Mouse (Mus musculus) liver, postnatal 0 days (tissue): ENCODE data around the gene Wdr83os. TPM values are rescaled to one million over a fixed set of nuclear protein-coding genes. Genes with fewer than 3 reads are reported as not detected.

Experiments used
- ATAC-seq: fragments of 200-750 bp; cut with Nextera tagmentation; 2 replicates; pipeline ENCODE4 v1.8.0; 2017; ENCODE audit warnings: mild to moderate bottlenecking, moderate library complexity
- DNase-seq: peaks from one replicate; pipeline ENCODE4 v3.0.0-alpha.2; 2016
- H3K27ac ChIP-seq: fragments of 300-500 bp; sonication (generic); 2 replicates; pipeline ENCODE4 v1.5.1; 2014; ENCODE audit warnings: antibody characterized with exemption, moderate library complexity, mild to moderate bottlenecking, low read depth
- H3K27me3 ChIP-seq: fragments of 300-500 bp; sonication (generic); 2 replicates; pipeline ENCODE4 v1.6.1; 2014; ENCODE audit warnings: low read length, control low read depth, mixed read lengths; ENCODE audit not compliant: insufficient read depth
- H3K36me3 ChIP-seq: fragments of 300-500 bp; sonication (generic); replicated peaks from 2 replicates; pipeline ENCODE4 v1.6.1; 2014; ENCODE audit warnings: mild to moderate bottlenecking, control low read depth, low read length, moderate library complexity, mixed read lengths; ENCODE audit not compliant: insufficient read depth
- H3K4me1 ChIP-seq: fragments of 300-500 bp; sonication (generic); 2 replicates; pipeline ENCODE4 v1.6.1; 2014; ENCODE audit warnings: antibody characterized with exemption, mild to moderate bottlenecking, control low read depth; ENCODE audit not compliant: insufficient read depth
- H3K4me2 ChIP-seq: fragments of 300-500 bp; sonication (generic); 2 replicates; pipeline ENCODE4 v1.6.1; 2014; ENCODE audit warnings: low read depth, mild to moderate bottlenecking, low read length, moderate library complexity, mixed read lengths
- H3K4me3 ChIP-seq: fragments of 300-500 bp; sonication (generic); 2 replicates; pipeline ENCODE4 v1.5.1; 2014; ENCODE audit warnings: low read depth, low read length
- H3K9ac ChIP-seq: fragments of 300-500 bp; sonication (generic); replicated peaks from 2 replicates; pipeline ENCODE4 v1.6.1; 2014; ENCODE audit warnings: mild to moderate bottlenecking, moderate library complexity
- H3K9me3 ChIP-seq: fragments of 300-500 bp; sonication (generic); 2 replicates; pipeline ENCODE4 v1.6.1; 2016; ENCODE audit warnings: mild to moderate bottlenecking, control low read depth, low read length, mixed read lengths
- CTCF ChIP-seq: sonication (generic); IDR thresholded peaks from 2 replicates; pipeline ENCODE4 v1.5.1; 2016; ENCODE audit warnings: antibody characterized with exemption, low read depth
- EP300 ChIP-seq: IDR thresholded peaks from 2 replicates; pipeline ENCODE4 v1.6.1; 2016; ENCODE audit warnings: antibody characterized with exemption, low read depth, mild to moderate bottlenecking
- WGBS: fragments of 180-500 bp; shearing (Covaris S2); extraction: QIAGEN DNeasy Blood & Tissue Kit; methylation state at CpG from one replicate; pipeline ENCODE4 v1.1.7; 2014; ENCODE audit not compliant: insufficient replicate concordance; 5-methylcytosine and 5-hydroxymethylcytosine counted together
- polyA plus RNA-seq: library from polyadenylated mRNA; unstranded; fragments of >200 nt; fragmentation: Nextera tagmentation; extraction: Ambion mirVana; gene quantifications from 2 replicates; pipeline ENCODE4 v1.2.1, GENCODE M21; 2015

Gene Wdr83os
- polyA plus RNA-seq, 1 experiment from 2014 or later = 63.5 TPM

GRCm38 (mm10) chr8:85071514-85072281, 8.8 kb upstream of the Wdr83os start, which contains the start of gene Dhps:
Dhps (plus strand) TSS chr8:85071757.
- Histone ChIP-seq H3K9me3 (no peaks in the 10 kb centered on the region), H3K36me3 (peaks cover 30% of the 10 kb centered on the region), H3K4me1 (peaks cover 16% of the 10 kb centered on the region), H3K9ac (peak within 1 kb of the TSS; percentile 91), H3K4me2 (peak within 1 kb of the TSS; percentile 78), H3K27me3 (no peaks in the 10 kb centered on the region), H3K4me3 (peak within 1 kb of the TSS; percentile 94), H3K27ac (peak within 1 kb of the TSS; percentile 98)
- TF ChIP-seq CTCF (no peak), EP300 (no peak)
- peak; percentile 91 for ATAC-seq
- peak; percentile 92 for DNase-seq
- 0% methylated on average over 68 of the region's 68 CpGs for WGBS

DNA sequence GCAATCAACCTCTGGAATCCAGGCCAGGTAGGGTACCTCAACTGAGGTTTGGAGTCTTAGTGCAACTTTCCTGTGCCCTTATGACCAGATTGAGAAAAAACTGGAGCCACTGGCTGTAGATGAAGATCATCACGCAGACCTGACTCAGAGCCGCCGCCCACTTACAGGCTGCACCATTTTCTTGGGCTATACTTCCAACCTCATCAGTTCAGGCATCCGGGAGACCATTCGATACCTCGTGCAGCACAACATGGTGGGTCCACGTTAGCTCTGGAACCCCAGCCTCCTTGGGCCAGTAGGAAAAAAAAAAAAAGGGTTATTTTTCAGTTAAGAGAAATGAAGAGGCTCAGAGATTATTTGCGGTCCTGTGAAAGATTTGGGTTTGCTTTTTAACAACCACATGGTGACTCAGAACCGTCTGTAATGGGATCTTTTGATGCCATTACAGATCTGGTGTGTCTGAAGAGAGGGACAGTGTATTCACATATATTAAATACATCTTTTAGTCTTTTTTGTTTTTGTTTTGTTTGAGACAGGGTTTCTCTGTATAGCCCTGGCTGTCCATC, 8.1 kb upstream of the Wdr83os start:
- DNase-seq = no peak
- peak overlapping the region; percentile 94 for H3K4me3 ChIP-seq
- WGBS = 35% methylated on average over 9 of the region's 9 CpGs
- peak overlapping the region; percentile 98 for H3K27ac ChIP-seq
- H3K36me3 ChIP-seq = peaks cover 30% of the 10 kb centered on the region
- H3K27me3 ChIP-seq = no peaks in the 10 kb centered on the region
- H3K4me2 ChIP-seq = peak overlapping the region; percentile 78
- ATAC-seq = no peak
- H3K9ac ChIP-seq = peak overlapping the region; percentile 91
- H3K4me1 ChIP-seq = peaks cover 16% of the 10 kb centered on the region
- no peaks in the 10 kb centered on the region for H3K9me3 ChIP-seq
- TF ChIP-seq CTCF (no peak), EP300 (no peak)

DNA sequence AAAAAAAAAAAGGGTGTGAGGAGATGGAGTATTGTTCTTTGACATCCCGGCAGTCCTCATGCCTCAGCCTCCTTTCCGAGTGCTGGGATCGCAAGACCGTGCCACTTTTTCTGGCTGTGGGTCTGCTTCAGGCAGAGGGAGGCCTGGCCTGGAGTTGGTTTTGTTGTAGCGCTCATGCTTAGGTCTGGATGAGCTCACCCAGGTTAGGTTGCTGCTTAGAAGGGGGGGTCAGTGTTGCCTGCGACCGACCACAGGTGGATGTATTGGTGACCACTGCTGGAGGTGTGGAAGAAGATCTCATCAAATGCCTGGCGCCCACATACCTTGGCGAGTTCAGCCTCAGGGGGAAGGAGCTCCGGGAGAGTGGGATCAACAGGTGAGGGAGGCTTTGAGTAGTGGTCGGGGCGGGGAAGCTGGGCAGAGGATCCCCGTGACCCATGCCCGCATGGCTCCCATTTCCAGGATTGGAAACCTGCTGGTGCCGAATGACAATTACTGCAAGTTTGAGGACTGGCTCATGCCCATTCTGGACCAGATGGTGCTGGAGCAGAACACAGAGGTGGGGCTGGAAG, 7.4 kb upstream of the Wdr83os start:
- 88% methylated on average over 15 of the region's 15 CpGs for WGBS
- no peak overlapping the region for H3K4me3 ChIP-seq
- DNase-seq = no peak
- no peak overlapping the region for H3K27ac ChIP-seq
- H3K9me3 ChIP-seq = no peaks in the 10 kb centered on the region
- no peak for TF ChIP-seq EP300
- TF ChIP-seq CTCF = no peak
- no peak overlapping the region for H3K9ac ChIP-seq
- H3K4me2 ChIP-seq = no peak overlapping the region
- H3K4me1 ChIP-seq = peaks cover 16% of the 10 kb centered on the region
- ATAC-seq = no peak
- no peaks in the 10 kb centered on the region for H3K27me3 ChIP-seq
- peaks cover 30% of the 10 kb centered on the region for H3K36me3 ChIP-seq

DNA sequence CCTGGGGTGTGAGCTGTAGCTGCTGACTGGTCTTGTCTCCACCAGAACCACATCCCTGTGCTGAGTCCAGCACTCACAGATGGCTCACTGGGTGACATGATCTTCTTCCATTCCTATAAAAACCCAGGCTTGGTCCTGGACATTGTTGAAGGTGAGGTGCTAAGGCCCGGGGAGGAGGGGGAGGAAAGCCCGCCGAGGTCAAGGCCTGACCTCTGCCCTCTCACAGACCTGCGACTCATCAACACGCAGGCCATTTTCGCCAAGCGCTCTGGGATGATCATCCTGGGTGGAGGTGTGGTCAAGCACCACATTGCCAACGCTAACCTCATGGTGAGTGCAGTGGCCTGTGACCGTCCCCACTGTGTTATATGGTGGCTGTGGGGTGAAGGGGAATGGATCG, 6.4 kb upstream of the Wdr83os start:
- Histone ChIP-seq H3K36me3 (peaks cover 35% of the 10 kb centered on the region), H3K9me3 (no peaks in the 10 kb centered on the region), H3K27ac (no peak overlapping the region), H3K9ac (no peak overlapping the region), H3K4me3 (no peak overlapping the region), H3K4me1 (peaks cover 16% of the 10 kb centered on the region), H3K27me3 (no peaks in the 10 kb centered on the region), H3K4me2 (no peak overlapping the region)
- TF ChIP-seq EP300 = no peak
- no peak for TF ChIP-seq CTCF
- WGBS = 75% methylated on average over 10 of the region's 10 CpGs
- ATAC-seq (no peak), DNase-seq (no peak)

GRCm38 (mm10) chr8:85074617-85075016, 5.9 kb upstream of the Wdr83os start:
- no peak overlapping the region for H3K27ac ChIP-seq
- H3K4me1 ChIP-seq = peaks cover 18% of the 10 kb centered on the region
- H3K36me3 ChIP-seq = peaks cover 35% of the 10 kb centered on the region
- no peaks in the 10 kb centered on the region for H3K9me3 ChIP-seq
- TF ChIP-seq CTCF (no peak), EP300 (no peak)
- H3K27me3 ChIP-seq = no peaks in the 10 kb centered on the region
- WGBS = 86% methylated on average over 10 of the region's 10 CpGs
- no peak overlapping the region for H3K4me3 ChIP-seq
- no peak overlapping the region for H3K4me2 ChIP-seq
- DNase-seq = no peak
- H3K9ac ChIP-seq = no peak overlapping the region
- ATAC-seq = no peak

- DNase-seq = peak; percentile 58
- Histone ChIP-seq H3K27me3 (no peaks in the 10 kb centered on the region), H3K4me1 (peaks cover 15% of the 10 kb centered on the region), H3K27ac (no peak overlapping the region), H3K36me3 (peaks cover 35% of the 10 kb centered on the region), H3K9ac (no peak overlapping the region), H3K4me2 (peak overlapping the region; percentile 26; the same call in 1 of the 2 replicates), H3K9me3 (no peaks in the 10 kb centered on the region), H3K4me3 (no peak overlapping the region)
- no peak for ATAC-seq
- 68% methylated on average over 9 of the region's 9 CpGs for WGBS
- TF ChIP-seq EP300 (0 out of 2 replicates have a peak, but pooled peaks have one; percentile 24), CTCF (peak; percentile 67)
Measured at GRCm38 (mm10) chr8:85076001-85076400, 4.5 kb upstream of the Wdr83os start.
